Mouse (Mus musculus) frontal cortex, postnatal 14 days (tissue): Measurements from ENCODE around the gene Pde4b.
"Not testable (repeated sequence)": the region's sequence is repeated elsewhere in the genome, so short reads cannot be mapped to it uniquely, and the experiment has no call there.

ENCODE experiments used
- DNase-seq, 2 experiments: peaks; one replicate each; pipeline ENCODE4 v3.0.0; 2022; ENCODE audit warnings: low spot score in 2 of 2

The Pde4b gene

DNA sequence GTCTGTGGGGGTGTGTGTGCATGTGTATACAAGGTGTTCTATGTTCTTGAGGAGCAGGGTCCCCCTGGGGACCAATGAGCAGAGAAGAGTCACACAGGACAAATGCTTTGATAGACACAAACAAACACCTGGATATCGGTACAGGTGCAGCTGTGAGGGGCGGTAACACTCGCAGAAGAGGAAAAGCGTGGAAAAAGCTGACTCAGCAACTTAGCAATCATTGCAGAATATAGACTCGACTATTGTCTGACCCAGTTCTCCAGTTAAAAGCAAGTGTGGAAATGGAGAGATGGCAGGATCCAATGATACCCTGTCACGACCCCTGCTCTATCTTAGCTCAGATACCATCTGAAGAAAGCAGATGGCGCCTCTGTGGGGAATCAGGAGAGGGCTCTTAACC, 391.5 kb downstream of the Pde4b start:
- no peak for DNase-seq

DNA sequence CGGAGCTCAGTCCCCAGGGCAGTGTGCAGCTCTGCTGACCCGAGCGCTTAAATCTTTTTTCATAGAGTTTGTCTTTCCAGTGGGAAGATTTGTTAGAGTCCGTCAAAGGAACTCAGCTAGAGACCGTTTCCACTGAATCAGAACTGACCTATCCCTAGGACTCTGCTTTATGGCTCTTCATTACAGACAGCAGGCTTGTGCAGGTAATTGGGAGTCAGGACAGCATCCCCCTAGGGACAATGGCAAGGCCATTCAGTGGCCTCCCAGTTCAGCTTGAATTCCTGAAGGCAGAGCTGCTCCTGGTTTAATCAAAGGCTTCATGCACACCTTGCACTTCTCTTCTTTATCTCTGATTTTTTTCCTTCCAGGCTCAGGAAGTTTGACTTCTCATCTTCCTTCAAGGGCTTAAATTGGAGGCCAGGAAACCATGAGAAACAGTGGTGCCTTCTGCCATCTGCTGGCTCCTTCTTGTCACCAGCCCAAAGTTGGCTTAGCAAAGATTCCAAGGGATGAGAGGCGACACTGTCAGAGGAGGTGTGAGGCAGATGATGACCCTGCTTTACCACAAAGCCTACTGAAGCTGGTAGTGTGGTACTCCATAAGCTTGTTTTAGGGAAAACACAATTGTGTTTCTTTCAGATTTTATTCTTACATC, 393.6 kb downstream of the Pde4b start:
- peak; percentile 30 to 47 for DNase-seq

DNA sequence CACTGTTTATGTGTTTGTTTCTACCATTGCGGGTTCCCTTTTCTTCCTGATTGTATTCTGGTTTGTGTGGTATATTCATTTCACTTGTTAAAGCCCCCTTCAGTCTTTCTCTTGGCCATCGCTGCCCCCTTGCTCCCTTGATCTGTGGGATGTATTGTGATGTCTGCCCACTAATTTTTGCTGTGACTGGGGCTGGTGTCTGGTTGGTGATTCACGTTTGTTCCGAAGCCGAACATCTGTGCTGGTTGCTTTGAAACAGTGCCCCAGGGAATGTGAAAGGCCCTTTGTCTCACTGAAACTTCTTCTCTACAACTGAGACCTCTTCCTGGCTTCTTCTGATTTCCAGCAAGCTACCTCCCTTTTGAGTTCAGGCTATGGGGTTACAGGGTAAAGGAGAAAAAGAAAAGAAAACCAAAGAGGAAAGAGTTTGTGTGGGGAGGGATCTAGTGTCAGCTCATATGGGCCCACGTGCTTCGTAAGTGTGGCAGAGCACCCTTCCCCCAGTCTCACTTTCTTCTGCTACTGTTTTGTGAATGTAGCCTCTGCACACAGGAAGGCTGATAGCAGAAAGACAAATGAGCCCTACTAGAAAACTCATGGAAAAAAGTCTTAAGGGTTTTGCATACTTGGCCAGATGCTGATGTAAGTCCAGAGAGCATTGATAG, 396.1 kb downstream of the Pde4b start:
- DNase-seq = no peak

DNA sequence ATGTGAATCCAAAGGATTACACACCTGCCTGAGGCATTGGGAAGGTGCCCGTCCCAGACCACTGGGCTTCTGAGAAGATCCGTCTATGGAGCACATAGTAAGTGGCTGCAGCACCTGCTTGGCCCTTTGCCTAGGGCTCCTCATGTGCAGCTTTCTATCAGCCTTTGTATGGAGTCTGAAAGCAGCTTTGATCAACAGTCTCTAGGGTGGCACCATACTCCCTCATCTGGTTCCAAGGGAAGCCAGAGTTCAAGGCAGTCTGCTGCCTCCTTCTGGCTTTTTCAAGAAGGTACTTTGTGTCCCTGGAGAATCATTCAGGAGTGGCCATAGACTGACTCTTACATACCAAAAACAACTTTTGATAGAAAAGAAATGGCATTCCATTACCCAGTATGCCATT, 397.4 kb downstream of the Pde4b start:
- peak; percentile 10 to 42 for DNase-seq

DNA sequence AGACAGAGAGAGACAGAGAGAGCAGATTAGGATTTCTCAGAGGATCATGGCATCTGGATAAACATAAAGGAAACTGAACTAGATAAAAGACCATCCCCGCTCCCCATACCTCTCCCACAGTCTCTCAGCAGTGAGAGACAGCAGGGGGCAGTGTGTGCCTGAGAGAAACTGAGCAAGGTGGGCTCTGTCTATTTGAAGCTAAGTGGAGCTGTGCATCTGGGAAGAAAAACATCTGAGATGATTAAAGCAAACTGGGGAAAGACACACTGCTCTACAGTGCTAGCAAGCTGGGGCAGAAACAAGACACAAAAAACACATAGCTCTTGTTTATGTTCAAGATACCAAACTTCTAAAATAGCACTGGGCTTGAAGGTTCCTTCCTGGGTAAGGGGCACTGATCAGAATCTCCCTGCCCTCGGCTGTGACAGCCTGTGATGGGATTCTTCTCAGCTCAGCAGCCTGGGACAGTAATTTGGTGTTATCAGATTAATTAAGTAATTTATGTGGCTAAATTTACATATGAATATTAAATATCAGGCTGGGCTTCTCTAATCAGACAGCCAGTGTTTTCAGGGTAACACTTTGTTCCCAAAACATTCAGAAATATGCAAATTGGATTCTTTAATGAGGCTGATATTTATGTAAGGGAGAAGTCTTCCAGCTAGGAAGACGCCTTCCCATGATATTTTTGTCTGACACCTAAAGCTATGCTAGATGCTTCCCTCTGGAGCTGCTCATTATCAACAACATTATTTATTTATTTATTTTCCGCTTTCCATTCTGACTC, 399.0 kb downstream of the Pde4b start:
- no peak for DNase-seq

DNA sequence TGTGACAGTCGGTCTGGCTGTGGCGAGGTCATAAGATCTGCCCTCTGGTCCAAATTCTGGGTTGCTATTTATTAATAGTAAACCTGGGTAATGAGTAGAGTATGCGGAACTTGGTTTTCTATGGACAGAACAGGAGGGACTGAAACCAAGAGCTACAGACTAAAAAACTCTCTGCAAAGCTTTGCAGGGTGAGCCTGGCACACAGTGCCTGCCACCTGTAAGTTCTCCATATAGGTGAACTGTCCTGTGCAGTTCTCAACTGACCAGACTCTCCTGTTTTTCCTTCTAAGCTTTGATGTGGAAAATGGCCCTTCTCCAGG, 399.5 kb downstream of the Pde4b start:
- no peak for DNase-seq

DNA sequence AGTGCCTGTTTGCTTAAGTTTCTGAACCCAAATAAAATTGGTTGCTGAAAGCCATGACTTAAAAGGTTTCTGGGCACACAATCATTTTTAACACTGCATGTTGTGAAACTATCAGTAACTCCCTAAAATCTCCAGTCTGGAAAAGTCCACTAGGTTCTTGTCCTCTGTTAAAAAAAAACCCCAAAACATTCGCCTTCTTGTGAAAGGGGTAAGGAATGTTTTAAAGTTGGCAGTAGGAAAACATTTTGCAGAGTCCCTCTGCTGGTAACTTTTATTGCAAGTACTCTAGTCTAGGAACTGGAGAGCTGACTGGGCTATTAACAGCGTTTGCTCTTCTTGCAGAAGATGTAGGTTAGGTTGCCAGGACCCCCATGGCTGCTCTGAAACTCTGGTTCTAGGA, 400.7 kb downstream of the Pde4b start:
- no peak for DNase-seq

DNA sequence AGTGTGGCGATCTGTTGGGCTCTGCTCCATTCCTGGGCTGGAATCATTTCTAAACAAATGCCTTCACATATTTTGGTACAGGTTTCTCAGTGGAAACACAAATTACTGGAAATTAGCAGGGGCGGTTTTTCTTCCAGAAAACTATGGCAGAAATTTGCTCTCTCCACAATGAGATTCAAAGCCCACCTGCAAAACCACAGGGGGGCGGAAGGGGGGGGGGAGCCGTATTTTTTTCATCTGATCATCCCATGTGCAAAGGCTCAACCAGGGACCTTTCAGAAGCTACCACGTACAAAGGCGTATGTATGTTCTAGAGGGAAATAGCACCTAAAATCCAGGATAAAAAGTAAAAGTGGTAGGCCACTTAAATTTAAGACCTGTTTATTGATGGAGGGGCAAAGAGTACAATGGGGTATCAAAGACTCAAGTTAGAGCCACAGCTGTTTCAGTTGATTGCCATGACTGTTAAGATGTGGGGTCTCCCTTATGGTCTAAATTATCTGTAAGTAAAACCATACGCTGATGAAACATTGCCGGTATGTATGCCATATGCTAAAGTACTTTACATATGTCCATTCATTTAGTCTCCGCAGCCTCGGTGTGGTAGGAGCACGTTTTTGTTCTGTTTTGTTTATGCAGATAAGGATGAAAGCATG, 404.3 kb downstream of the Pde4b start:
- no peak for DNase-seq

DNA sequence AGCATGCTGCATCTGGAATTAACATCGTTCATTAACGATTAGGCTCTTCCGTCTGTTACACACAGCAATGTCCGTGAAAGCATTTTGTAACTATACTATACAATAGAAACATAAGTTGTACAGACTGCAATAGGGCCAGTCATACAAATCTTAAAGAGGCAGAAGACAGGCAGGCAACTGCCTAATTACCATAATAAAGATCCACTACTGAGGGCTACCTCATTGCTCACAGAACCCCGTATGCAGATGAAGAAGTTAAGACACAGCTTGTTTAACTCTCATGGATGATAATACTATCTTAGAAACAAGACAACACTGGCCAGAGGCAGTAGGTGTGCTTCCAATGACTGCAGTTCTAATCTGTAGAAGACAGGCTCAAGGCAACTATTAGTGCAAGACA, 405.6 kb downstream of the Pde4b start:
- no peak for DNase-seq

DNA sequence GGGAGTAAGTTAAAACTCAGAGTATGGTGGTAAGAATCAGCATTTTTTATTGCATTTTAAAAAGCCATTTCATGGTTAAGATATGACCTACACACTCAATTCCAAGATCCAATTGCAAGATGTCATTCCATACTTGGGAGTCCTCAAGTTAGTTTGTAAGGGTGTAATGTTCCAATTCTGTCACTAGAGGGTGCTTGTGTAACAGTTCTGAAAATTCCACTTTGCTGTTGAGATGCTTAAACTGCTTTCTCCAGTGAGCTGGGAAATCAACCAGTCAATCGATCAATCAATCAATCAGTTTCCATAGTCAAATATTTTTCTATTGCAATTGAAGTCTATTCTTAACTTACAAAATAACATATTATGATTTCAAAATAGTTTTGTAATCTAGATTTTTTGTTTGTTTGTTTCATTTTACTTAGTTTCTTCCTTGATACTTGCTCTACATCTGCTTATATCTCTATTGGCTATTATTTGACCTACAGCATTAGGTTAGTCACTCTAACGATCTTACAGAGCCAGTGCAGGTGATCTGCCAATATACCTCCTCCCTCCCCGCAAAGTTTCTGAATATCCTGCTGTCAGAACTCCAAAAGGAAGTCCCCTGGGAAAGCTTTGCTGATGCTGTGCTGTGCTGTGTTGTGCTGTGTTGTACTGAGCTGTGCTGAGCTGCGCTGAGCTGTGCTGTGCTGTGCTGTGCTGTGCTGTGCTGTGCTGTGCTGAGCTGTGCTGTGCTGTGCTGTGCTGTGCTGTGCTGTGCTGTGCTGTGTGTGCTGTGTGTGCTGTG, 406.2 kb downstream of the Pde4b start:
- no peak for DNase-seq

DNA sequence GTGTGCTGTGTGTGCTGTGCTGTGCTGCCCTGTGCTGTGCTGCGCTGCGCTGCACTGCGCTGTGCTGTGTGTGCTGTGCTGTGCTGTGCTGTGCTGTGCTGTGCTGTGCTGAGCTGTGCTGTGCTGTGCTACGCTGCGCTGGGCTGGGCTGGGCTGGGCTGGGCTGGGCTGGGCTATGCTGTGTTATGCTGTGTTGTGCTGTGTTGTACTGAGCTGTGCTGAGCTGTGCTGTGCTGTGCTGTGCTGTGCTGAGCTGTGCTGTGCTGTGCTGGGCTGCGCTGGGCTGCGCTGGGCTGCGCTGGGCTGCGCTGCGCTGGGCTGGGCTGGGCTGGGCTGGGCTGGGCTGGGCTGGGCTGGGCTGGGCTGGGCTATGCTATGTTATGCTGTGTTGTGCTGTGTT, 406.9 kb downstream of the Pde4b start:
- not testable (repeated sequence) for DNase-seq

DNA sequence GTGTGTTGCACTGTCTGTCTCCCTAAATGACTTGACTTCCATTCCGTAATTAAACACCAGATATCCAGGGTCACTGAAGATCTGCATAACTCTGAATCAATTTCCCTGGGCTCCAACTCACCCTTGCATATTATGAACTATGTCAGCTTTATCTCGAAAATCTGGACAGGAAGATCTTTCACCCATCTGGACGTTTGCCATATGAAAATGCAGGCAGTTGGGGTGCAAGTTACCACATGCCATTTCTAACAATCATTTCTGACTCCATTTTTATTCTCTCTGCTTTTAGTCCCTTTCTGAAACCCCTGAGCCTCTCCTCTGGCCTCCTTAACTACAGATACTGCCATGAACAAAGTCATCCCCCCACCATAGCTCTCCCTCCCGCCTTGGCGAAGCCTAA, 407.7 kb downstream of the Pde4b start:
- DNase-seq = no peak

DNA sequence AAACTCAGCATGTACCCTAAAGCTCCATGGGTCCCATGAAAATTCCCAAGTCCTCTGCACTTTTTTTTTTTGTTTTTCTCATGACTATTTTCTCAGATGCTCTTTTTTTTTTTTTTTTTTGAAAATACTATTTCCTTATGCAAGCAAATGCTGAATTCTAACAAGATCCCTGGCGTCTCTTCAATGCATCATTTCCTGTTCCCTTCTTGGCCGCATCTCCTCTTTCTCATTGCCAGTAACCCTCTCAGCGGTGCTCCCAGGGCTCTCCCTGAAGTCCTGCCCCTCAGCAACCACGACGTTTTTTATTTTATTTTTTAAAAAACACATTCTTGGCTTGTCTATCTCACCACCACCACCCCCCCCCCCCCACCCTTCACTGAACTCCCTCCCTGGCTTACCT, 408.1 kb downstream of the Pde4b start:
- DNase-seq = no peak

DNA sequence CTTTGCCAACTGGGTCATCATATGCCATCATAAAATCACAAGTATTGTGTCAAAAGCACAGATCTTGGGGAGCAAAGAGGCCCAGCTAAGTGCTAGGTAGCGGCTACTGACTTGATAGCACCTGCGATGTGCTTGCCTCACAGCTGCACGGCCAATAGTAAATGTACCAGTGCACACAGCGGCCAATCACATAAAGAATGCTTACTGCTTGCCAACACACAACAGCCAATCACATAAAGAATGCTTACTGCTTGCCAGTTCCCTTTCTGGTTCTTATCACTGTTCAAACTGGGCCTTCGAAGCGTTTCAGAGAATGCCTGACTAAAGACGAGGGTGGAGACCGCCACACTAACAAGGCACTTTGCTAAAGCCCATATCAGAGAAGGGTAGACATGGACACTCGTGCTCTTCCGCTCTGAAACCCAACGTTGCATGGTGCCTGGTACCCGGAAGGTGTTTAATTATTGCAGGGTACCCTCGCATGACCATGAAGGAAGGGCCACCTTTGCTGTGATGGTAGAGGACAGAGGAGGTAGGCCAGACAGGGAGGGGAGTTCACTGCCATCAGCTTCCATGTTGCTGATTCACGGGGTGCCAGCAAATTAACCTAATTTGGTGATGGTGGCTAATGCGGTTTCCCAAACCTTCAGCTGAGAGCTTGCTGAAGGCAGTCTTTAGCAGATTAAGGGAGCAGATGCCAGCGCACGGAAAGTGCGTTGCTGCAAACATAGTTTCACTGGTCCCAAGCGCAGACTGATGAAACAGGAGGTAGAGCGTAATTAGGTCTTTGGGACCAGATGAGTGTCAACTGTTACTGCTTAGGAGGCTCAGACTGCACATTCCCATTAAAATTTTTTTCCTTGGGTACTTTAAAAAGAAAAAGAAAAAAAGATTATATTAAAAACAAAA, 409.2 kb downstream of the Pde4b start:
- DNase-seq = no peak

DNA sequence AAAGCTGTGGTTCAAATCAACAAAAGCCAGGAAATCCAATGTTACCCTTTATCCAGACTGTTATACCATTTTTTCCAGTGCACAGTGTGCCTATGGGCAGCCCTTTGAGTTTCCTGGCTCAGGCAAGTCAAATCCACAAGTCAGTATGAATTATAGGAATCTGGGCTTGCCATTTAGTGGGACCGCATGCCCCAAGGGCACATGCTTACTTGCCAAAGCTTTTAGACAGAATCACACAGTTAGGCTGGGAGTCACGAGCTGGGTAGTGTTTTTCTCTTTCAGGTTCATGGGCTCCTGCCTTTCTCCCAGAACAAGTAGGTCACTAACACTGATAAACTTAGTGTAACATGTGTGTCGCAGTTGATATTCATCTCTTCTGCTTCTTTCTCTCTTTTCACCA, 409.9 kb downstream of the Pde4b start:
- no peak for DNase-seq

DNA sequence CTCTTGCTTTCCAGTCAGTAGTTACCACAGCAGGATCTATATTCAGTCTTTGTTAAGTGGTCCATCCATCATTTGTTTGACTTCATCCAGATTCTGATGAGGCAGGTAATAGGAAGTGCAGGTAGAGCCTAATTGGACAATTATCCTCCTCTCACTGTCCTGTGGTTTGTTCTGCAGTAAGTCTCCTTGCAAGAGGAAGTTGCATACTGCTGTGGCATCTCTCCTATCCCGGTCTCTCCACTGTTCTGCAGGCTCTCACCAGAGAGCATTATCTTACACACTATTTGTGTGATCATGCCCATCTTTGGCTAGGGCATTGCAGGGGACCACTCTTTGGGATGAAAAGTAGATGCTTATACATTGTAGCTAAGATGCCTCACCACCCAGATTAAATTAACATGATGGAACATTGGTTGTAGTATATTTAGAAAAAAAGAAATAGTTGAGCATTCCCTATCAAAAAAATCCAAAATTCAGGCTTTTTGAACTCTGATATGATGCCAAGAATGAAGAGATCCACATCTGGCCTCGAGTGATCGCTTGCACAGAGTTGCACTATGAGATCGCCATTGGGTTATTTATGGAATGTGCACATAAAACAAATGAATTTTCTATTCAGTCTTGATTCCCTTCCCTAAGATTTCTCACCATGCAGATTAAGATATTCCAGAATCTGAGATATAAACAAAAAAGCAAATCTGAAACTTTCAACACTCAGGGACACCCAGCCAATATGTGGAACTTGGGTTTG, 411.0 kb downstream of the Pde4b start:
- DNase-seq = no peak

DNA sequence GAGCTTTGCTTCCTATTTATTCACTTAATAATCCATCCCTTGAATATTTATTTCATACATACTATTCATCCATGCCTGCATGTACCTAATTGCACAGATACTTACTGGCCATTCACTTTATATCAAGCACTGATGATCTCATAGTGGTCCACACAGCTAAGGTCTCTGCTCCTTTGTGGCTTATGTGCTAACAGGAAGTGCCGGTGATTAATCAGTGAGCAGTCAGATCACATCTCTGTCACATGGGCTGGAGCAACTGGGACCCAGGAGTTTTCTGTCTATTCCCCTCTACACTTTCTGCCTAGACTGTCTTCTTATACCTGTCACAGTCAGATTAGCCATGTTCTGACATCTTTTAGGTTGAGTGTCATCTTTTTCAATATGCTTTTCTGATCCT, 411.6 kb downstream of the Pde4b start:
- DNase-seq = no peak

DNA sequence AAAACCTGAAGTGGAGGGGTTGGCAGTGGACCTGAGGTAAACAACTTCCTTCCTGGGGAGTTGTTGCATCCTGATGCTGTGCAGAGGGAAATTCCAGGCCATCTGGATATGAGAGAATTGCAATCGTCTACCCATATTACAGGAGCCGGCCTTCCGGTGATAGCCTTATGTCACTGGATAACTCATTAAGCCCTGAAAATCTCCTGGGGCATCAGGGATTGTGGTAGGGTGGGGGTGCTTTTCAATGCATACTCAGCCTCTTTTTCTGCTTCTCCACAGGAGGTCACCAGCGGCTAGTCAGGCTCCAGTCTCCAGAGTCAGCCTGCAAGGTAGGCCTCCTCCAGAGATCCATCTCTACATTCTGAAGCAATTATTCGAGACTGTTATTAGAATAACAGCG, 418.4 kb downstream of the Pde4b start:
- no peak for DNase-seq

DNA sequence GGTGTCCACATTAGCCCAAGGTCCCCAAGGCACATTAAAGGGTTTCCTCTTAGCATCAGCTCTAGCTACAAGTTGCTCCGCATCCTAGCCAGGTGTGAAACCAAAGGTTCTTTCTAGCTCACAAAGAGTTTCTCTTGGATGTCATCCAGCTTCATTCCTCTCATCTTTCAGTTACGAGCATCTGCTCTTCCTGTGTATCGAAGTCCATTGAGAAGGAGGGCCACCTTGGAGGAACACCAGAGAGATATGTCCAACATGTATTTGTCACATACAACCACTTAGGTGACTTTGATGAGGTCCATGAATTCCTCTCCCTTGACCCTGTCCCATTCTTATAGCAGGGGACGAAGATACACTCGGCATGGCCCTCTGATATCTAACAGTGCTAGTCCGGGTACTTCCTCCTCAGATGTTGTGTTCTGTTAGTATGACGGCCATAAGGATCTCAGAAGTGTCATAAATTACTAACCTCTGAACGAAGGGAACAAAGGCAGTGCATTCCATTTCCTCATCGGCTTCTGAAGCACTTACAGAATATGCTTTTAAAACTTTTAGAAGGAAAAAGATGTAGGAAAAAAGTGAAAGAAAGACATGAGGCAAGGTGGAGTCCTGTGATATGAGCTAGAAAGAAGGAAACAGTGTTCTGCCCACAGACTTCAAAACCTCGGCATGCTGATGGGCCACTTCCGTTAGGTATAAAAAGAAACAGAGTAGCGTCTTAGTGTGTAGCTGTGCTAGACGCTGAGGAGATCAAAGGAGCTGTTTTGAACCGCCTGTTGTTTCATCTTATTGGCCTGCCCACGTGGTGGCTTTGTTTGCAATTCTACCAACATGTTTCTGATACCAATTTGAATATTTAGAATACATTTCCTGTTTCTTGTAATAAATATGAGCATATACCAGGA, 419.3 kb downstream of the Pde4b start:
- DNase-seq = no peak
